Mouse (Mus musculus): ENCODE data around the gene Zik1. TPM values are rescaled to one million over a fixed set of nuclear protein-coding genes. Genes with fewer than 3 reads are reported as not detected.

Gene Zik1
- 2.2 and 4.8 TPM in 2 replicates for total RNA-seq (2014; rRNA removed; ENCODE audit: low replicate concordance)
- 2.0 and 2.4 TPM in 2 replicates for polyA plus RNA-seq (2015; fragmentation: Nextera tagmentation; extraction: Ambion mirVana)

GRCm38 (mm10) chr7:10494786-10495521, at the start of gene Zik1:
Zik1 (minus strand) TSS chr7:10495394.
- Histone ChIP-seq H3K4me3 (ENCODE audit: low read depth, low read length) (peak within 1 kb of the TSS; percentile 81), H3K4me1 (ENCODE audit: control insufficient read depth, insufficient read depth) (peaks cover 4% of the 10 kb centered on the region; the same call in 1 of the 2 replicates), H3K27ac (ENCODE audit: low read depth) (no peak within 1 kb of the TSS), H3K9me3 (replicated peaks; ENCODE audit: control insufficient read depth, low read length) (no peaks in the 10 kb centered on the region), H3K36me3 (replicated peaks; ENCODE audit: control insufficient read depth, insufficient read depth, low read length) (peaks cover 16% of the 10 kb centered on the region), H3K9ac (replicated peaks; ENCODE audit: low read depth, low read length) (peak within 1 kb of the TSS; percentile 59), H3K27me3 (ENCODE audit: control insufficient read depth, insufficient read depth, low read length) (no peaks in the 10 kb centered on the region), H3K4me2 (ENCODE audit: low read depth, low read length) (peak within 1 kb of the TSS; percentile 80)
- DNase-seq (ENCODE audit: low spot score) (peak; percentile 84), ATAC-seq (ENCODE audit: insufficient read depth, low read depth) (peak; percentile 97)
- TF ChIP-seq EP300 (IDR thresholded peaks at IDR 0.05; ENCODE audit: low read depth) (no peak), CTCF (IDR thresholded peaks at IDR 0.05; ENCODE audit: low read depth) (no peak)
- WGBS = 2% methylated on average over 33 of the region's 33 CpGs

GRCm38 (mm10) chr7:10495578-10495977, 384 bp upstream of the Zik1 start:
- 31% methylated on average over 6 of the region's 6 CpGs for WGBS
- no peak for TF ChIP-seq CTCF (IDR thresholded peaks at IDR 0.05; ENCODE audit: low read depth)
- no peak for TF ChIP-seq EP300 (IDR thresholded peaks at IDR 0.05; ENCODE audit: low read depth)

GRCm38 (mm10) chr7:10480588-10481233, 14.5 kb downstream of the Zik1 start:
- TF ChIP-seq CTCF (IDR thresholded peaks at IDR 0.05; ENCODE audit: low read depth) (no peak), EP300 (IDR thresholded peaks at IDR 0.05; ENCODE audit: low read depth) (no peak)
- DNase-seq (ENCODE audit: low spot score) (no peak), ATAC-seq (ENCODE audit: insufficient read depth, low read depth) (no peak)
- Histone ChIP-seq H3K4me2 (ENCODE audit: low read depth, low read length) (no peak overlapping the region), H3K27me3 (ENCODE audit: control insufficient read depth, insufficient read depth, low read length) (no peaks in the 10 kb centered on the region), H3K9ac (replicated peaks; ENCODE audit: low read depth, low read length) (no peak overlapping the region), H3K36me3 (replicated peaks; ENCODE audit: control insufficient read depth, insufficient read depth, low read length) (no peaks in the 10 kb centered on the region), H3K4me1 (ENCODE audit: control insufficient read depth, insufficient read depth) (no peaks in the 10 kb centered on the region), H3K4me3 (ENCODE audit: low read depth, low read length) (no peak overlapping the region), H3K27ac (ENCODE audit: low read depth) (no peak overlapping the region), H3K9me3 (replicated peaks; ENCODE audit: control insufficient read depth, low read length) (no peaks in the 10 kb centered on the region)
- 55% methylated on average over 18 of the region's 18 CpGs for WGBS

More at GRCm38 (mm10) chr7:10495578-10495977, 384 bp upstream of the Zik1 start:
- H3K27ac ChIP-seq (ENCODE audit: low read depth) = no peak overlapping the region
- DNase-seq (ENCODE audit: low spot score) (no peak), ATAC-seq (ENCODE audit: insufficient read depth, low read depth) (no peak)
- peak overlapping the region; percentile 59; the same call in 1 of the 2 replicates for H3K9ac ChIP-seq (replicated peaks; ENCODE audit: low read depth, low read length)
- peak overlapping the region; percentile 81 for H3K4me3 ChIP-seq (ENCODE audit: low read depth, low read length)
- peaks cover 10% of the 10 kb centered on the region for H3K36me3 ChIP-seq (replicated peaks; ENCODE audit: control insufficient read depth, insufficient read depth, low read length)
- H3K4me1 ChIP-seq (ENCODE audit: control insufficient read depth, insufficient read depth) = peaks cover 4% of the 10 kb centered on the region; the same call in 1 of the 2 replicates
- H3K9me3 ChIP-seq (replicated peaks; ENCODE audit: control insufficient read depth, low read length) = no peaks in the 10 kb centered on the region
- H3K27me3 ChIP-seq (ENCODE audit: control insufficient read depth, insufficient read depth, low read length) = no peaks in the 10 kb centered on the region
- peak overlapping the region; percentile 80 for H3K4me2 ChIP-seq (ENCODE audit: low read depth, low read length)

- no peaks in the 10 kb centered on the region for H3K9me3 ChIP-seq (replicated peaks; ENCODE audit: control insufficient read depth, low read length)
- DNase-seq (ENCODE audit: low spot score) (no peak), ATAC-seq (ENCODE audit: insufficient read depth, low read depth) (no peak)
- H3K9ac ChIP-seq (replicated peaks; ENCODE audit: low read depth, low read length) = no peak overlapping the region
- TF ChIP-seq EP300 (IDR thresholded peaks at IDR 0.05; ENCODE audit: low read depth) (no peak), CTCF (IDR thresholded peaks at IDR 0.05; ENCODE audit: low read depth) (no peak)
- no peak overlapping the region for H3K27ac ChIP-seq (ENCODE audit: low read depth)
- no peak overlapping the region for H3K4me3 ChIP-seq (ENCODE audit: low read depth, low read length)
- H3K27me3 ChIP-seq (ENCODE audit: control insufficient read depth, insufficient read depth, low read length) = no peaks in the 10 kb centered on the region
- H3K4me2 ChIP-seq (ENCODE audit: low read depth, low read length) = no peak overlapping the region
- no peaks in the 10 kb centered on the region for H3K36me3 ChIP-seq (replicated peaks; ENCODE audit: control insufficient read depth, insufficient read depth, low read length)
- H3K4me1 ChIP-seq (ENCODE audit: control insufficient read depth, insufficient read depth) = no peaks in the 10 kb centered on the region
These were observed 15.4 kb downstream of the Zik1 start for GRCm38 (mm10) chr7:10479813-10480212.

DNA sequence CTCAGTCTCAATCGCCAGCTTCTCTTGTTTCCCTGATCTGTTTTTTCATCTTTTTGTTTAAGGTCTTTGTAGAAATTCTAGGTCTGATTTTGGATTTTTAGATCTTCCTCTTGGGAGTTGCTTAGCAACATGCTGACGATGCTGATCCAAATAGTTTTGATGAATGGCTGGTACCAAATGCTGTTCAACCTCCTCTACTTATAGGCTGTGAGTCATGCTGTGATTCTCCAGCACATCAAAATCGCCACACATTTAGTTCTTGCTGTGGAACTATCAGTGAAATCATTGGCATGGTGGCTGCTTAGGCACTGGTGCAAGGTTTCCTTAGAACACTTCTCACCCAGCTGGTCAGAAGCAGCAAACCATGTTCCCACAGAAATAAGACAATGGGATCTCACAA, 37.0 kb downstream of the Zik1 start:
- Histone ChIP-seq H3K27ac (ENCODE audit: low read depth) (no peak overlapping the region), H3K36me3 (replicated peaks; ENCODE audit: control insufficient read depth, insufficient read depth, low read length) (no peaks in the 10 kb centered on the region), H3K9ac (replicated peaks; ENCODE audit: low read depth, low read length) (no peak overlapping the region), H3K9me3 (replicated peaks; ENCODE audit: control insufficient read depth, low read length) (no peaks in the 10 kb centered on the region), H3K27me3 (ENCODE audit: control insufficient read depth, insufficient read depth, low read length) (no peaks in the 10 kb centered on the region), H3K4me3 (ENCODE audit: low read depth, low read length) (no peak overlapping the region), H3K4me1 (ENCODE audit: control insufficient read depth, insufficient read depth) (no peaks in the 10 kb centered on the region), H3K4me2 (ENCODE audit: low read depth, low read length) (no peak overlapping the region)
- 49% methylated on average over 3 of the region's 3 CpGs for WGBS
- no peak for DNase-seq (ENCODE audit: low spot score)
- no peak for ATAC-seq (ENCODE audit: insufficient read depth, low read depth)
- TF ChIP-seq EP300 (IDR thresholded peaks at IDR 0.05; ENCODE audit: low read depth) (no peak), CTCF (IDR thresholded peaks at IDR 0.05; ENCODE audit: low read depth) (no peak)
